Mouse (Mus musculus): Measurements from ENCODE around the gene Tspo2.
"Not testable (repeated sequence)": the region's sequence is repeated elsewhere in the genome, so short reads cannot be mapped to it uniquely, and the experiment has no call there.

The Tspo2 gene

DNA sequence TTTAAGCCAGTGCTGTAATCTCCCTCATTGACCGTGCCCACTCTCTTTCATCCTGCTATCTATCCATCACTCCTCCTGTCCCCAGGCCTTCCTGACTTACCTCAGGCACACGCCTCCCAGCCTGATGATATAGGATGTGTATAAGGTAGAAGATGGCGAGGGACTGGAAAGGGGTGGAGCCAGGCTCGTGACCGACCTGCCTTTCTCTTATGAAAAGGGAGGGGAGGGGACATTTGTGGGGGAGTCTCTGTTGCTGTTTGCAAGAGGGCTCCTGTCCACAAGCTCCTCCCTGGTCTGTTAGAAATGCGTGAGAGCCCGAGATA, at the start of gene Tspo2:
Tspo2 (minus strand) TSS at position 170 of the 323 bp plus-strand sequence.
- in situ Hi-C loops (cut with MboI, MseI) = no loop called here

DNA sequence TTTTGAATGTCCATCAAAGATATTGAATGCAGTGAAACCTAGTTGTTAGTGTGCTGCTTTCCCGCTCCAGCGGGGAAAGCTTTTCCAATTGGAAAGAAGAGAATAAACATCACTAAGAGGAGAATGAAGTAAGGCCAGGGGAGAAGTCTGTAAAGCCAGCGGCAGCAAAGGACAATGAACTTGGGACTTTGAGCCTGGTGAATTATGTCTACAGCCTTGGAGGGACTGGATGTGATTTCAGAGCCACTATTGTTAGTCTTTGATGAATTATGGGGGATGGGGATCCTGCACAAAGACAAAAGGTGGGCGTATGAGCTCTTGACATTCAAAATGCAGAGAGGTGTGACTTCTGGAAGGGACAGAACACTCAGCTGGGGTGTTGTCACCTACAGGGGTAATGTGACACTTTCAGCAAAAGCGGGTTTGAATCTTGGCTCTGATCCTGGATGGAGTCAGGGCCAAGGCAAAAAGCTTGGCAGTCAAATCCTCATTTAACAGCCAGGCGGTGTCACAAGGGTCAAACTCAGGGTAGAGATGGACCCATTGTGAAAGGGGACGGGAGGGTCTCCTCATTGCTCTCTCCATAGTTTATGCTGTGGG, 49.6 kb upstream of the Tspo2 start:
- in situ Hi-C loops (cut with MboI, MseI) = no loop called here

- in situ Hi-C loops (cut with MboI, MseI) = no loop called here
Measured at GRCm38 (mm10) chr17:48497986-48498385, 46.7 kb upstream of the Tspo2 start.

DNA sequence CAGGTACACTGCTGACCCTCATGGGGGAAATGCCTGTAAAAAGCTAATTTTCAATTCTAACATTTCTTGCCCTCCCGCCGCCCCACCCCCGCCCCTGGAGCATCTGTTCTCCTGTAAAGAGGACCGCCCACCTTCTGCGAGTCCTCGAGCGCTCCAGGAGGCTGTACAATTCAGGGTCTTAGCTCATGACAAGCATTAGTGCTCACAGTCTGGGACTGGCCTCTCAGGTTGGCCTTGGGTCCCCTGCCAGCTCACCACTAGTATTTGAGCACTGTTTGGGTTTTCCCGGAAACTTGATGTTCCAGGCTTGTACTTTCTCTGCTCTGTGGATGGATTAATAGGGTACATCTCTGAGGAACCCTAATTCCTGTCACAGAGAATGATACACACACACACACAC, 42.7 kb upstream of the Tspo2 start:
- in situ Hi-C loops (cut with MboI, MseI) = no loop called here

DNA sequence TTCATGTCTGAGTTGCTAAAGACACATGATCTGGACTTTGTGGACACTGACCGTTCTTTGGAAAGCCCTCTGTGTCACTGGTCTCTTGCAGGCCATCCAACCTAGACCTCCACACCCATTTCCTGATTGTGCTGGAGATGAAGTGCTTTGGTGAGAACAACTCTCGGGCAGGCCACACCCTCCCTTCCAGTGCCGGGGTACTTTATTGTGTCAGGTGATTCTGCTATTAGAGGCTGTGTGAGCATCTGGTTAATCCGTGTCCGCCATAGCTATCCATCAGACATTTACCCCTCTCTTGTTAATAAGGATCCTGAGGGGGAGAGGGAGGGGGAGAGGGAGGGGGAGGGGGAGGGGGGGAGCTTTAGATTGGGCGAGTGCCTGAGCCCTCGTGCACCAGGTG, 42.3 kb upstream of the Tspo2 start:
- in situ Hi-C loops (cut with MboI, MseI) = no loop called here

- in situ Hi-C loops (cut with MboI, MseI) = no loop called here
Measured at GRCm38 (mm10) chr17:48492621-48493020, 41.3 kb upstream of the Tspo2 start.

DNA sequence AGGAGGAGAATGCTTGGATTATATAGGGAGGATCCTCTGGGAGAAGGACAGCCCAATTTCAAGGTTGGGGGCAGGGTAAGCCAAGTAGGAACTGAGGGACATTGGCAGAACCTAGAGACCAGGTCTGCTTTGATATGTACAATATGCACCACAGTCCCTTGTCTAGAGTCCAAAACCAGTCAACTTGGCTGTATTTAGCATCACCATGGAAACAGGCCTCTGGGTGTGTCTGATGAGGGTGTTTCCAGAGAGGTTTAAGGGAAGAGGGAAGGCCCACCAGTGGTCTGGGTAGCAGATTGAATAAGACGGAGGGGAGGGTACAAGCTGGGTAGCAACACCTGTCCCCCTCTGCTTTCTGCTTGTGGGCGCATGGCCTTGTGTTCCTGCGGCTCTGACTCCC, 38.1 kb upstream of the Tspo2 start:
- in situ Hi-C loops (cut with MboI, MseI) = no loop called here

GRCm38 (mm10) chr17:48484191-48484590, 32.9 kb upstream of the Tspo2 start:
- in situ Hi-C loops (cut with MboI, MseI) = no loop called here

GRCm38 (mm10) chr17:48483764-48484163, 32.4 kb upstream of the Tspo2 start:
- in situ Hi-C loops (cut with MboI, MseI) = no loop called here

DNA sequence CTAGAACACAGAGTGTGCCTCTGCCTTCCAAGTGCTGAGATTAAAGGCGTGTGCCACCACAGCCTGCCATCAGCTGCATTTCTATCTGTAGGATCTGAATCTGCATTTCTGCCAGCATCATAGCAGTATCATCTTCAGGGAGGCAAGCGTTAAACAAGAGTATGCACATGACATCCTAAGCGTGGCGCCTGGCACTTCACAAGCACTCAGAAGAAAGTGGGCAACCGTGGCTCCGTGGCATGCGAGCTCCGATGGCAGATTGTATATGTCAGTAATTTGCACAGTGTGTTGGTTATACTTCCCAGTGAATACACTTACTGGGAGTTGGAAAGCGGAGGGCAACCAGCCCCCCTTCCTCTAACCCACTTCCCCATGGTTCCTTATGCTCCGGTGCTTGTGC, 28.6 kb upstream of the Tspo2 start:
- in situ Hi-C loops (cut with MboI, MseI) = no loop called here

- in situ Hi-C loops (cut with MboI, MseI) = no loop called here
Measured at GRCm38 (mm10) chr17:48475444-48475843, 24.1 kb upstream of the Tspo2 start.

GRCm38 (mm10) chr17:48474282-48474681, 23.0 kb upstream of the Tspo2 start:
- in situ Hi-C loops (cut with MboI, MseI) = not testable (repeated sequence)

DNA sequence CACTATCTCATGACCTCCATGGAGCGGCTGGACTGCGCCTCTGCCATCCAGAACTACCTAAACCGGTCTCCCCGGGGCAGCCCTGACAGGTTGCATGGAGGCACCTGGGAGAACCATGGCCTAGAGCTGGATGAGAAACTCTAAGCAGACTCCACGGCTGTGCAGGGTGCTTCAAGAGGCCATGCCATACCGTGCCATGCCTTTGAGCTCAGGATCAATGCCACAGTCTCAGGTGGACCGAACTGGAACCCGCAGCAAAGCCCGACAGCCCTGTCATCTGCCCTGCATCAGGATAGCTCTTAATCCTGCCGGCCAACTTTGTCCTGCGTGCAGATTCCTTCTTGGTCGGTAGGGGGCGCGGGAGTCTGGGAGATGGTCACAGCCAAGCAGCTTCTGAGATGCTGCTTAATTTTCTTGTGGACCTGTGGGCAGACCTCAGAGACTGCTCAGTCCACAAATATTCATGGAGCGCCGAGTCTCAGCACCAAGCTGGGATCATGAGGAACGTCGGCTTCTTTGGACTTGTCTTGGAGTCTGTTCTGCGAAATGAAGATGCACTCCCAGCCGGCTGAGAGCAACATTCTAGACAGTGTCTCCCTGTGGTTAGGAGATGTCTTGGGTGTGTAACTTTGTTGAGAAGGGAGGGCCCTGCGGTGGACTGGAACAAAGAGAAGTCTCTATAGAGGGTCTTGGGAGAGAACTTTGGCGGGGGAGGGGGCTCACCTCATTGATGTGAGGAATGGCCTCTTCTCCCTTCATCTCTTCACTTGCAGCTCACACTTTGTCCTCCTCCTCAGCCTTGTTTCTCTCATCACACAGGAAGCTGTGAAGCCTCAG, 16.3 kb upstream of the Tspo2 start:
- in situ Hi-C loops (cut with MboI, MseI) = no loop called here

GRCm38 (mm10) chr17:48466769-48467394, 15.6 kb upstream of the Tspo2 start:
- in situ Hi-C loops (cut with MboI, MseI) = no loop called here

GRCm38 (mm10) chr17:48463391-48463790, 12.1 kb upstream of the Tspo2 start:
- in situ Hi-C loops (cut with MboI, MseI) = no loop called here

DNA sequence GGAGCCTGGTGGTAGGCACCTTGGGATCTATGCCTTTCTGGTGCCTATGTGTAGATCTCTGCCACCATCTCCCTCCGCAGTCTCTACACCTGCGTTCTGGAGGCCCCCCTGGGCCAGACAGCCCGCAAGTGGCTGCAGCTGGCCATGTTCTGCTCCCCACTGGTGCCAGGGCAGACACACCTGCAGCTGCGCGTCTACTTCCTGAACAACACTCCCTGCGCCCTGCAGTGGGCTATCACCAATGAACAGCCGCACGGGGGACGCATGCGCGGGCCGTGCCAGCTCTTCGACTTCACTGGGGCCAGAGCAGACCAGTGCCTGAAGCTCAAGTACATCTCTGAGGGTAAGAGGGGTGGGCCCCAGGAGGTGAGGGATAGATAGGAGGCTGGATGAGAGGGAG, 10.8 kb upstream of the Tspo2 start:
- in situ Hi-C loops (cut with MboI, MseI) = no loop called here

GRCm38 (mm10) chr17:48457971-48458653, 6.8 kb upstream of the Tspo2 start:
- in situ Hi-C loops (cut with MboI, MseI) = no loop called here

- in situ Hi-C loops (cut with MboI, MseI) = no loop called here
Measured at GRCm38 (mm10) chr17:48455955-48456354, 4.6 kb upstream of the Tspo2 start.

GRCm38 (mm10) chr17:48454688-48455087, 3.4 kb upstream of the Tspo2 start, which contains the start of gene Unc5cl:
Gene Unc5cl (plus strand): TSS chr17:48454901.
- in situ Hi-C loops (cut with MboI, MseI) = no loop called here

DNA sequence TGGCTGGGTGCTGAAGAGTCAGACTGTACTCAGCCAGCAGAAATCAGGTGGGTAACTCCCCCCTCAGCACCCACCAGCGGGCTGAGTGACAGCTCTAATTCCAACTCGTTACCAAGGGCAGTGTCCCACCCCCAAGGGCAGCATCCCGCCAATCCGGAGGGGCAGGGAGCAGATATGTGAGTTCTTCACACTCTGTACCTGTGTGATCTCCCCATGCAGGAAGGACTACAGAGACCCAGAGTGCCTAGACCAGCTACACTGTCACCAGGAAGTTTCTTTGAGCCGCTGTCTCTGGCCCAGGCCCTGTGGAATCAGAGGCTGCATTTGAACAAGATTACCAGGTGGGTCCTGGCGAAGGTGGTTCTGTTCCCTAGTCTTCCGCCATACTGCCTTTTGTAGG, 2.9 kb upstream of the Tspo2 start:
- in situ Hi-C loops (cut with MboI, MseI) = no loop called here

- in situ Hi-C loops (cut with MboI, MseI) = no loop called here
Measured at GRCm38 (mm10) chr17:48453489-48453888, 2.2 kb upstream of the Tspo2 start.

DNA sequence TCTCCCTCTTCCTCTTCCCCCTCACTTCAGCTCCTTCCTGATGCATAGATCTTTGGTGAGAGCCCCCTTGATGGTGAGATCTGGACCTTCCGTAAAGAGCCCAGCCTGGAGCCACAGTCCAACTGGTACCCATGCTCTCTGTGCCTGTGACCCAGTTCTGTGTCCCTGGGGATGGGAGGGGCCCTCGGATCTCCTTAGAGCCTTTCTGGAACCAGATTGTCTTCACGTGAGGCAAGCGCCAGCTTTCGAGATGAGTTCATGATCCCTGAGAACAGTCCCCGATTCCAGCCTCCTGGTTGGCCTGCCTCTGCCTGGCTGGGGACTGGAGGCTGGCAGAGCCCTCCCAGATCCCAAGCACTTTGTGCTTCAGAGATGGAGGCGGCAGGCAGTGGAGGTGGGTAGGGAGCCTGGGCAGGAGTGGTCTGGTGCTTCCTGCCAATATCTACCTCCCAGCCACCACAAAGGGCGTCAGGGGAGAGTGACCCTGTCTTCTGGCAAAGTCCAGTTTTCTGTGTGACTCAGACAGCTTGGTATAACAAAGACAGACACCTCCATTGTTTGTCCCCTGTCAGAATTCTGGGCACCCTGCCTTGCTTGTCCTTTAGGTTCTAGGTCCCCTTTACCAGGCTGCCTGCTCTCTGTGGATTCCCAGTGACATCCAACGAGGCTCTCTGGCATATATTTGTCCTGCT, 577 bp upstream of the Tspo2 start:
- in situ Hi-C loops (cut with MboI, MseI) = no loop called here
